Mouse (Mus musculus) lung, embryonic 15.5 days (tissue): ENCODE data around the gene Tpcn2. TPM values are rescaled to one million over a fixed set of nuclear protein-coding genes. Genes with fewer than 3 reads are reported as not detected.

Source experiments
- ATAC-seq: fragments of 200-750 bp; cut with Nextera tagmentation; 2 replicates; pipeline ENCODE4 v1.8.0; 2017; ENCODE audit warnings: moderate number of reproducible peaks, borderline replicate concordance; ENCODE audit not compliant: low FRiP score, low TSS enrichment; ENCODE audit errors: extremely low read depth
- H3K27ac ChIP-seq: fragments of 300-500 bp; sonication (generic); 2 replicates; pipeline ENCODE4 v1.5.1; 2015; ENCODE audit warnings: moderate library complexity, mild to moderate bottlenecking, inconsistent platforms
- H3K27me3 ChIP-seq: fragments of 300-500 bp; sonication (generic); 2 replicates; pipeline ENCODE4 v1.6.1; 2015; ENCODE audit warnings: inconsistent platforms
- H3K36me3 ChIP-seq: fragments of 300-500 bp; sonication (generic); 2 replicates; pipeline ENCODE4 v1.6.1; 2015; ENCODE audit warnings: inconsistent platforms
- H3K4me1 ChIP-seq: fragments of 300-500 bp; sonication (generic); 2 replicates; pipeline ENCODE4 v1.6.1; 2015; ENCODE audit warnings: inconsistent platforms
- H3K4me2 ChIP-seq: fragments of 300-500 bp; sonication (generic); 2 replicates; pipeline ENCODE4 v1.6.1; 2015; ENCODE audit warnings: inconsistent platforms, mild to moderate bottlenecking, moderate library complexity
- H3K4me3 ChIP-seq: fragments of 300-500 bp; sonication (generic); 2 replicates; pipeline ENCODE4 v1.5.1; 2015; ENCODE audit warnings: mild to moderate bottlenecking, inconsistent platforms
- H3K9ac ChIP-seq: fragments of 300-500 bp; sonication (generic); 2 replicates; pipeline ENCODE4 v1.6.1; 2015; ENCODE audit warnings: inconsistent platforms
- H3K9me3 ChIP-seq: fragments of 300-500 bp; sonication (generic); 2 replicates; pipeline ENCODE4 v1.6.1; 2016; ENCODE audit warnings: inconsistent platforms
- whole genome bisulfite sequencing: fragments of 180-500 bp; shearing (Covaris S2); methylation state at CpG from one replicate; pipeline ENCODE4 v1.1.7; 2015; 5-methylcytosine and 5-hydroxymethylcytosine counted together
- polyA plus RNA-seq: library from polyadenylated mRNA; unstranded; fragments of >200 nt; fragmentation: Nextera tagmentation; extraction: Ambion mirVana; gene quantifications from 2 replicates; pipeline ENCODE4 v1.2.1, GENCODE M21; 2015

Gene Tpcn2
- polyA plus RNA-seq, 1 experiment from 2014 or later = 10.9 TPM

- Histone ChIP-seq H3K27ac (no peak overlapping the region), H3K9ac (no peak overlapping the region), H3K4me2 (no peak overlapping the region), H3K4me3 (no peak overlapping the region), H3K4me1 (no peaks in the 10 kb centered on the region; the same call in 1 of the 2 replicates), H3K9me3 (no peaks in the 10 kb centered on the region), H3K27me3 (no peaks in the 10 kb centered on the region), H3K36me3 (no peaks in the 10 kb centered on the region)
- 60% methylated on average over 4 of the region's 4 CpGs for WGBS
- ATAC-seq = no peak
Observed at GRCm38 (mm10) chr7:145308866-145309265, 25.1 kb upstream of the Tpcn2 start.

- Histone ChIP-seq H3K27me3 (no peaks in the 10 kb centered on the region), H3K9me3 (no peaks in the 10 kb centered on the region), H3K36me3 (no peaks in the 10 kb centered on the region), H3K27ac (no peak overlapping the region), H3K4me3 (no peak overlapping the region), H3K9ac (no peak overlapping the region), H3K4me2 (no peak overlapping the region), H3K4me1 (peaks cover 4% of the 10 kb centered on the region)
- WGBS = 71% methylated on average over 30 of the region's 30 CpGs
- ATAC-seq = no peak
Observed at GRCm38 (mm10) chr7:145308061-145308675, 24.4 kb upstream of the Tpcn2 start.

DNA sequence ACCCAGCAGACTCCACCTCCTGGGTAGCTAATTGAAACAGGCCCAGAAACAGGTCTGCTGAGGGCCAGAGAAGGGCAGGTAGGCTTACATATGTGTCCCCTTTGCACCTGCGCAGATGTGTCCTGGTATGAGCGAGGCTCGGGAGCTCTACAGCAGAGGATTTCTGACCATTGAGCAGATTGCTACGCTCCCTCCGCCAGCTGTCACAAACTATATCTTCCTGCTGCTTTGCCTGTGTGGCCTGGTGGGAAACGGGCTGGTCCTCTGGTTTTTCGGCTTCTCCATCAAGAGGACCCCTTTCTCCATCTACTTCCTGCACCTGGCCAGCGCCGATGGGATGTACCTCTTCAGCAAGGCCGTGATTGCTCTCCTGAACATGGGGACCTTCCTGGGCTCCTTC, 23.8 kb upstream of the Tpcn2 start:
- no peak overlapping the region for H3K4me3 ChIP-seq
- H3K4me2 ChIP-seq = no peak overlapping the region
- WGBS = 88% methylated on average over 10 of the region's 10 CpGs
- no peaks in the 10 kb centered on the region for H3K9me3 ChIP-seq
- H3K27ac ChIP-seq = no peak overlapping the region
- no peak for ATAC-seq
- no peaks in the 10 kb centered on the region for H3K27me3 ChIP-seq
- H3K9ac ChIP-seq = no peak overlapping the region
- H3K4me1 ChIP-seq = peaks cover 9% of the 10 kb centered on the region
- H3K36me3 ChIP-seq = no peaks in the 10 kb centered on the region

DNA sequence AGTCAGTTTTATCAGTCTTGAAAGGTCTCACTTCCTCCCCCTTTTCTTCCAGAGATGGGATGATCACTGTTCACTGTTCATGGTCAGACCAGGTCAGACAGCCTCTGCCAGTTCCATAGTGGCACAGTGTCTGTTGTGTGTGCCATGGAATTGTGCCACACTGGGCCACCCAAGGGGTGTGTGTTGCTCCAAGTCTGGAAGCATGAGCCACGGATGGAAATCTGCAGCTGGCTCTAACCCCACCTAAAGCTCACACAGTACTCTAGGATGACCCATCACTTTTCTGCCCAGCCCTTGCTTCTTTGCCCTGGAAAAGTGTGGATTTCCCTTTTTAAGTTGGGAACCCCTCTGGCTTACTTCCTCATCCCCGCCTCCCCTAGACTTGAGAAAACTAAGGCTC, 20.3 kb upstream of the Tpcn2 start:
- Histone ChIP-seq H3K4me1 (peaks cover 25% of the 10 kb centered on the region), H3K27ac (no peak overlapping the region), H3K4me2 (no peak overlapping the region), H3K27me3 (no peaks in the 10 kb centered on the region), H3K9ac (no peak overlapping the region), H3K4me3 (no peak overlapping the region), H3K36me3 (no peaks in the 10 kb centered on the region), H3K9me3 (no peaks in the 10 kb centered on the region)
- no peak for ATAC-seq
- WGBS = 65% methylated on average over 2 of the region's 2 CpGs

DNA sequence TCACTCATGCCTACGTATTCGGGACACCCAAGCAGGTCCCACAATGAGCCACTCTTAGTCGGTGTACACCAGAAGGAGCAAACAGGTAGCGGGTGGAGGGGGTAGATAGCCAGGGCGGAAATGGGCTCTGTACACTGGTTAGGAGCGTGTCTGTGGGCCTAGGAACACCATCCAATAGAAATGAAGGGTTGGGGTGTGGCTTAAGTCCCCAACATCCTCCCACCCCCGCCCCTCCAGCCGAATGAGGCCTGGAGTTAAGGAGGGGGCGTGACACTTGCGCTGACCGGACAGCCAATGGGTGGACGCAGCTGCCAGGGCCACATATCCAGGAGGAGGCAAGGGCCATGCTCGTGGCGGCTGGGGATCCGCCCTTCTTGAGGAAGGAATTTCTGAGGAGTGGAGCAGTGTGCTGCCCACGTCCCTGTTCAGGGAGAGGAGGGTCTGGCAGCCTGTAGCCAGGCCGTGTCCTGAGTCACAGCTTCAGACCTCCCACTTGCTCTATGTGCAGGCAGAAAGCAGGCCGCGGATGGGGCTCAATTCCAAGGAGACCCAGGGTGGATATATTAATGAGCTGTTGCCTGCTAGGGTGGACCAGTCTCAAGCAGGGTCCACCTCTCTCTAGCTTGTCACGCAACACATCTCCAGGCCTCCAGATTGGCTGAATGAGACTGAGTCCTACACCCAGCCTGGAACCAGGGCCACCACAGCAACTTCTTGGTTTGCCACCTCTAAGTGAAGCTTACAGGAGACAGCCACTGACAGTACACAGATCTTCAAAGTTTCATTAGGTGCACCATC, 18.9 kb upstream of the Tpcn2 start:
- Histone ChIP-seq H3K27ac (peak overlapping the region; percentile 88), H3K9me3 (no peaks in the 10 kb centered on the region), H3K9ac (no peak overlapping the region), H3K4me3 (peak overlapping the region; percentile 11), H3K36me3 (no peaks in the 10 kb centered on the region), H3K4me2 (peak overlapping the region; percentile 52), H3K4me1 (peaks cover 26% of the 10 kb centered on the region), H3K27me3 (no peaks in the 10 kb centered on the region)
- ATAC-seq = peak; percentile 94
- 3% methylated on average over 20 of the region's 20 CpGs for WGBS

GRCm38 (mm10) chr7:145301341-145302005, 17.7 kb upstream of the Tpcn2 start:
- Histone ChIP-seq H3K4me3 (no peak overlapping the region), H3K4me2 (no peak overlapping the region), H3K4me1 (peaks cover 26% of the 10 kb centered on the region), H3K27me3 (no peaks in the 10 kb centered on the region), H3K36me3 (no peaks in the 10 kb centered on the region), H3K27ac (peak overlapping the region; percentile 10; the same call in 1 of the 2 replicates), H3K9me3 (no peaks in the 10 kb centered on the region), H3K9ac (no peak overlapping the region)
- 70% methylated on average over 6 of the region's 6 CpGs for WGBS
- no peak for ATAC-seq

GRCm38 (mm10) chr7:145301008-145301340, 17.2 kb upstream of the Tpcn2 start:
- H3K9ac ChIP-seq = no peak overlapping the region
- ATAC-seq = no peak

DNA sequence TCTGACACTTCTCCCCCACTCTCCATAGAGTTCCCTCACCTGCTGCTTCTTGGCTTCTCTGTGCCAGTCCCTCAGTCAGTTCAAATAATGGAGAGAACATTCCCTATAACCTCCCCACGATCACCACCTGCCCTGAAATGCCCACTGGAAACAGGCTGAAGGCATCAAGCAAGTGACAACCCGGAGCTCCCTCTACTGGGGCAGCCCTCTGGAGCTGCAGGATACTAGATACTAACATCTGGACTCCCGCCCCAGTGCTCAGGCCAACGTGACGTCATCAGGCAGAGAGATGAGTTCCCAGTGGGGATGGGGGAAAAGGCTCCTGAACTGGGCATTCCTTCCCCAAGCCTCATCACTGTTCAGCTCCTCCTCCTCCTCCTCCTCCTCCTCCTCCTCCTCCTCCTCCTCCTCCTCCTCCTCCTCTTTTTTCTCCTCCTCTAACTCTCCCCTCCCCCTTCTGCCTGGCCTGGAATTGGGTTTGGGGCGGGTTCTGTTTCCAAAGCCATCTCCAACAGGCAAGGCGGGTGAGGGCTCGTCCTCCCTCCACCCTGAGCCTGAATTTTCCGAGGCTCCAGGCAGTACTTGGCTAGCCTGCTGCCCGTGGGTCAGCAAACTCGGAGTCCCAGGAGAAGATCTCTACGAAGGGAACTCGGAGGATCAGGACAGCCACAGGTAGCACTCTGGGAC, 16.7 kb upstream of the Tpcn2 start, which contains the start of gene Mrgprf:
Gene Mrgprf, plus strand, starts transcription at position 508 of the 687 bp plus-strand sequence.
- no peak within 1 kb of the TSS for H3K4me3 ChIP-seq
- 31% methylated on average over 12 of the region's 13 CpGs for WGBS
- peak within 1 kb of the TSS; percentile 15; the same call in 1 of the 2 replicates for H3K27ac ChIP-seq
- peaks cover 26% of the 10 kb centered on the region for H3K4me1 ChIP-seq
- H3K36me3 ChIP-seq = no peaks in the 10 kb centered on the region
- H3K27me3 ChIP-seq = no peaks in the 10 kb centered on the region
- no peak within 1 kb of the TSS for H3K4me2 ChIP-seq
- no peaks in the 10 kb centered on the region for H3K9me3 ChIP-seq
- no peak for ATAC-seq
- no peak within 1 kb of the TSS for H3K9ac ChIP-seq

More at GRCm38 (mm10) chr7:145301008-145301340, 17.2 kb upstream of the Tpcn2 start:
- Histone ChIP-seq H3K4me1 (peaks cover 26% of the 10 kb centered on the region), H3K9me3 (no peaks in the 10 kb centered on the region), H3K4me2 (no peak overlapping the region), H3K36me3 (no peaks in the 10 kb centered on the region), H3K27ac (no peak overlapping the region), H3K27me3 (no peaks in the 10 kb centered on the region), H3K4me3 (no peak overlapping the region)

DNA sequence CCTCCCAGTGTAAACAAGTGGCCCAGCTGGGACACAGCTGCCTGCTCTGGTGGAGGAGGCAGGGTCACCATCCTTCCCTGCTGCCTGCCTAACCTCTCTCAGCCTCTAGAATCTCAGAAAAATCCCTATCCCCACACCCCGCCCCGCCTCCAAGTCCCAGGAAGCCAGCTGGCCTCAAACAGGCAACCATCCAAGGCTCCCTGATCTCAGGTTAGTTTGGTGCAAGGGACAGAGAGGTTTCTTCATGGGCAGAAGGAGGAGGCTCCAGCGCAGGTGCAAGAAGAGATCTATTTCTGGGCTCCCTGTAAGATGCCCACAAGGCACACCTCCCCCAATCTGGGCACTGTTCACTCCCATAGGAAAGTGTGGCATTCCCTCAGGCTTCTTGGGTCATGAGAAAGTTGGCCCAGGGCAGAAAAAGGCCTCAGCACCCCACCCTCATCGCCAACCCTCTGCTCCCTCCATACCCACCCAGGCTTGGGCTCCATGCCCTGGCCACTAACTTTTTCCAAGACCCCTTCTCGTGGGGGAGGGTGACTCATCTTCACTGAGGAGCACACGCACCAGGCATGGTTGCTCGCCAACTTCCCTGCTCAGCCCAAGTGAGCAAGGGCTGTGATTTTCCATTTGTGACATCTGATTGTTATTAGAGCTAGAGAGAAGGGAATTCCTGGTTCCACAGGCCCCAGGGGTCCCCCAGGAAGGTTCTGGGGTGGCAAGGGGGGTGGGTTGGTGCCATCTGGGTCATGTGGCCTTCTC, 15.9 kb upstream of the Tpcn2 start:
- Histone ChIP-seq H3K27me3 (no peaks in the 10 kb centered on the region), H3K9me3 (no peaks in the 10 kb centered on the region), H3K36me3 (no peaks in the 10 kb centered on the region), H3K4me1 (peaks cover 26% of the 10 kb centered on the region), H3K27ac (0 out of 2 replicates have a peak overlapping the region, but pooled peaks have one; percentile 15), H3K4me2 (no peak overlapping the region), H3K4me3 (no peak overlapping the region), H3K9ac (no peak overlapping the region)
- WGBS = 54% methylated on average over 7 of the region's 7 CpGs
- no peak for ATAC-seq

DNA sequence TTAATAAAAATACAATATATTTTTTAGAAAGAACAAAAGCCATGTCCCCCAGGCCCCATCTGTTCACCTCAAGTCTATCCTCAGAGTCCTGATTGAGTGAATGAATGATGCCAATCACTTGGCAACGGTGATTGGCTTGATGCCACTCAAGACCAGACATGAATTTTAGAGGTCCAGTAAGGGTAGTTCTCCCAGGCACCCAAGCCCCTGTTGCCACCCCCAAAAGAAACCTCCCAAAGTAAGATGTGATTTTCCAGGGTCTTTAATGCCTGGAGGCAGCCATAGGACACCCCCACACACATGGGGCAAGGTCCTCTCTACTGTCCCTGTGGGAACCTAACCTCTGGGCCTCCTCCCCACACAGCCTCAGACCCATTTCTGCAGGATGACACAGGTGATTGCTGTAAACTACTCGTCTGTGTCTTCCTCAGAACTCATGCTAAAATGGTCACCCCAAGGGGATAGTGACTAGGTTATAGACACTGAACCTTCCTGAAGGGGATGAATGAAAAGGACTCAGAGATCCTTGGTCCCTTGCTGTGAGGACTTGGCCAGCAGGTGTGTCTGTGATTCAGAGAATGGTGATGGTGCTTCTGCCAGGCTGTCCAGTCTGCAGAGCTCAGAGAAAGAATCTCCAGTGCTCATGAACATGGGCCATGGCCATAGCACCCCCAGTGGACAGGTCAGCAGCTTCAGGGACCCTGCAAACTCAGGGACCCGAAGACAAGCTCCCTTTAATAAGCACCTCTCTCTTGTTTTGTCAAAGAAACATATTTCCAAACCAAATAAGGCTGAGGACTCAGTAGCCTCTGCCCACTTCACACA, 15.1 kb upstream of the Tpcn2 start:
- Histone ChIP-seq H3K4me3 (no peak overlapping the region), H3K4me2 (no peak overlapping the region), H3K27ac (0 out of 2 replicates have a peak overlapping the region, but pooled peaks have one; percentile 15), H3K27me3 (no peaks in the 10 kb centered on the region), H3K9ac (no peak overlapping the region), H3K36me3 (no peaks in the 10 kb centered on the region), H3K9me3 (no peaks in the 10 kb centered on the region), H3K4me1 (peaks cover 26% of the 10 kb centered on the region)
- WGBS = 54% methylated on average over 3 of the region's 3 CpGs
- no peak for ATAC-seq
